Mouse (Mus musculus) embryonic facial prominence, embryonic 11.5 days (tissue): ENCODE results near the gene Snx22. TPM values are rescaled to one million over a fixed set of nuclear protein-coding genes. Genes with fewer than 3 reads are reported as not detected.
A peak's percentile ranks its signal among the peaks of the same experiment; 100 is the strongest.

ENCODE experiments used
- ATAC-seq: fragments of 200-750 bp; cut with Nextera tagmentation; replicated peaks from 2 replicates; pipeline ENCODE4 v1.8.0; 2017; ENCODE audit warnings: low read depth; ENCODE audit not compliant: insufficient number of reproducible peaks, low FRiP score, low TSS enrichment
- DNase-seq: peaks from one replicate; pipeline ENCODE4 v3.0.0-alpha.2; 2015; ENCODE audit warnings: low spot score
- H3K27ac ChIP-seq: fragments of 300-500 bp; sonication (generic); replicated peaks from 2 replicates; pipeline ENCODE4 v1.5.1; 2014; ENCODE audit warnings: mild to moderate bottlenecking, low read depth, low read length, control low read depth
- H3K27me3 ChIP-seq: fragments of 300-500 bp; sonication (generic); 2 replicates; pipeline ENCODE4 v1.6.1; 2014; ENCODE audit warnings: mild to moderate bottlenecking, low read length, moderate library complexity, mixed read lengths; ENCODE audit not compliant: control insufficient read depth, insufficient read depth
- H3K36me3 ChIP-seq: fragments of 300-500 bp; sonication (generic); replicated peaks from 2 replicates; pipeline ENCODE4 v1.6.1; 2014; ENCODE audit warnings: low read depth, mild to moderate bottlenecking, low read length, moderate library complexity, mixed read lengths; ENCODE audit not compliant: control insufficient read depth, insufficient read depth
- H3K4me1 ChIP-seq: fragments of 300-500 bp; sonication (generic); 2 replicates; pipeline ENCODE4 v1.6.1; 2014; ENCODE audit warnings: low read length, mixed read lengths; ENCODE audit not compliant: control insufficient read depth, insufficient read depth
- H3K4me2 ChIP-seq: fragments of 300-500 bp; sonication (generic); 2 replicates; pipeline ENCODE4 v1.6.1; 2014; ENCODE audit warnings: low read depth, mild to moderate bottlenecking, control low read depth, low read length, moderate library complexity
- H3K4me3 ChIP-seq: fragments of 300-500 bp; sonication (generic); 2 replicates; pipeline ENCODE4 v1.5.1; 2014; ENCODE audit warnings: low read depth, low read length, control low read depth
- H3K9ac ChIP-seq: fragments of 300-500 bp; sonication (generic); replicated peaks from 2 replicates; pipeline ENCODE4 v1.6.1; 2014; ENCODE audit warnings: mild to moderate bottlenecking, control low read depth, low read length
- H3K9me3 ChIP-seq: fragments of 300-500 bp; sonication (generic); replicated peaks from 2 replicates; pipeline ENCODE4 v1.6.1; 2016; ENCODE audit warnings: mild to moderate bottlenecking, low read length, inconsistent platforms, mixed read lengths; ENCODE audit not compliant: control insufficient read depth
- WGBS: fragments of 180-500 bp; shearing (Covaris S2); extraction: QIAGEN DNeasy Blood & Tissue Kit; methylation state at CpG from one replicate; pipeline ENCODE4 v1.1.7; 2014; 5-methylcytosine and 5-hydroxymethylcytosine counted together
- polyA plus RNA-seq: library from polyadenylated mRNA; unstranded; fragments of >200 nt; fragmentation: Nextera tagmentation; extraction: Ambion mirVana; gene quantifications from 2 replicates; pipeline ENCODE4 v1.2.1, GENCODE M21; 2014

Gene Snx22
- polyA plus RNA-seq, 1 experiment from 2014 or later = 4.7 TPM

GRCm38 (mm10) chr9:66081999-66082398 is 12.5 kb upstream of the Snx22 start:
- Histone ChIP-seq H3K27me3 (no peaks in the 10 kb centered on the region), H3K4me3 (no peak overlapping the region), H3K4me1 (peaks cover 5% of the 10 kb centered on the region), H3K4me2 (no peak overlapping the region), H3K36me3 (no peaks in the 10 kb centered on the region; the same call in 1 of the 2 replicates), H3K27ac (no peak overlapping the region), H3K9ac (no peak overlapping the region), H3K9me3 (no peaks in the 10 kb centered on the region)
- ATAC-seq (no peak), DNase-seq (no peak)
- 86% methylated on average over 4 of the region's 4 CpGs for WGBS

- Histone ChIP-seq H3K9ac (no peak overlapping the region), H3K4me1 (peaks cover 5% of the 10 kb centered on the region), H3K36me3 (no peaks in the 10 kb centered on the region), H3K4me2 (no peak overlapping the region), H3K4me3 (no peak overlapping the region), H3K9me3 (no peaks in the 10 kb centered on the region), H3K27ac (no peak overlapping the region), H3K27me3 (no peaks in the 10 kb centered on the region)
- ATAC-seq = no peak
- WGBS = 79% methylated on average over 3 of the region's 3 CpGs
- DNase-seq = no peak
Measured at GRCm38 (mm10) chr9:66080804-66081459, 11.4 kb upstream of the Snx22 start.

- Histone ChIP-seq H3K27me3 (no peaks in the 10 kb centered on the region), H3K9me3 (no peaks in the 10 kb centered on the region), H3K9ac (peak overlapping the region; percentile 18; the same call in 1 of the 2 replicates), H3K27ac (peak overlapping the region; percentile 59), H3K36me3 (no peaks in the 10 kb centered on the region), H3K4me3 (no peak overlapping the region), H3K4me2 (peak overlapping the region; percentile 16), H3K4me1 (peaks cover 5% of the 10 kb centered on the region)
- ATAC-seq (no peak), DNase-seq (peak; percentile 66)
- 3% methylated on average over 14 of the region's 14 CpGs for WGBS
Measured at GRCm38 (mm10) chr9:66078493-66078892, 9.0 kb upstream of the Snx22 start.

DNA sequence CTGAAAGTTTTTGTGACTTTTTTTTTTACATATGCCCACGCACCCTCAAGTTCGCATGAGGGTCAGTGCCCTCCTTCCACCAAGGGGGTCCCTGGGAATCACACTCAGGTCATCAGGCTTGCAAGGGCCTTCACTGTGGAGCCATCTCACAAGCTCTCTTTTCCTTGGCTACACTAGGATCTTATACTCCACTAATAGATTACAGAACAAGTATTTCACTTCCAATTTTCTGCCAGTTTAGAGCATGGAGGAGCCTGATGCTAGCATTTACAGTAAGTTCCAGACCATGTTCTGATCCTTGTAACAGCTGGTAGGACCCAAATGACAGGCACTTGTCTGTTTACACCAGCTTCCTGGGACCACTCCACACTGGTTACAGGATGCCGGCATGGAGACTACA is 8.6 kb upstream of the Snx22 start:
- DNase-seq = no peak
- peak overlapping the region; percentile 18; the same call in 1 of the 2 replicates for H3K9ac ChIP-seq
- no peaks in the 10 kb centered on the region for H3K36me3 ChIP-seq
- H3K27ac ChIP-seq = peak overlapping the region; percentile 59
- no peak overlapping the region for H3K4me3 ChIP-seq
- WGBS = 46% methylated on average over 3 of the region's 3 CpGs
- H3K9me3 ChIP-seq = no peaks in the 10 kb centered on the region
- peaks cover 5% of the 10 kb centered on the region for H3K4me1 ChIP-seq
- no peaks in the 10 kb centered on the region for H3K27me3 ChIP-seq
- ATAC-seq = no peak
- H3K4me2 ChIP-seq = peak overlapping the region; percentile 16; the same call in 1 of the 2 replicates

- 86% methylated on average over 7 of the region's 7 CpGs for WGBS
- no peak overlapping the region for H3K27ac ChIP-seq
- H3K4me2 ChIP-seq = no peak overlapping the region
- no peak overlapping the region for H3K4me3 ChIP-seq
- no peak overlapping the region for H3K9ac ChIP-seq
- DNase-seq (no peak), ATAC-seq (no peak)
- H3K36me3 ChIP-seq = no peaks in the 10 kb centered on the region
- peaks cover 10% of the 10 kb centered on the region for H3K27me3 ChIP-seq
- peaks cover 2% of the 10 kb centered on the region for H3K4me1 ChIP-seq
- no peaks in the 10 kb centered on the region for H3K9me3 ChIP-seq
Measured at GRCm38 (mm10) chr9:66072754-66073153, 3.2 kb upstream of the Snx22 start.

GRCm38 (mm10) chr9:66070151-66070550 is 632 bp upstream of the Snx22 start:
- no peak overlapping the region for H3K9ac ChIP-seq
- H3K4me3 ChIP-seq = no peak overlapping the region
- no peak overlapping the region for H3K27ac ChIP-seq
- 88% methylated on average over 5 of the region's 5 CpGs for WGBS
- peaks cover 13% of the 10 kb centered on the region for H3K27me3 ChIP-seq
- peaks cover 2% of the 10 kb centered on the region for H3K4me1 ChIP-seq
- peaks cover 4% of the 10 kb centered on the region; the same call in 1 of the 2 replicates for H3K36me3 ChIP-seq
- DNase-seq = no peak
- no peak for ATAC-seq
- H3K4me2 ChIP-seq = no peak overlapping the region
- H3K9me3 ChIP-seq = no peaks in the 10 kb centered on the region

- Histone ChIP-seq H3K9me3 (no peaks in the 10 kb centered on the region), H3K4me1 (peaks cover 2% of the 10 kb centered on the region), H3K36me3 (peaks cover 8% of the 10 kb centered on the region), H3K27ac (no peak overlapping the region), H3K9ac (peak overlapping the region; percentile 57), H3K4me2 (peak overlapping the region; percentile 91), H3K4me3 (peak overlapping the region; percentile 50), H3K27me3 (peaks cover 13% of the 10 kb centered on the region)
- WGBS = 1% methylated on average over 30 of the region's 30 CpGs
- no peak for ATAC-seq
- DNase-seq = peak; percentile 31
Measured at GRCm38 (mm10) chr9:66068971-66069391, 538 bp downstream of the Snx22 start.

DNA sequence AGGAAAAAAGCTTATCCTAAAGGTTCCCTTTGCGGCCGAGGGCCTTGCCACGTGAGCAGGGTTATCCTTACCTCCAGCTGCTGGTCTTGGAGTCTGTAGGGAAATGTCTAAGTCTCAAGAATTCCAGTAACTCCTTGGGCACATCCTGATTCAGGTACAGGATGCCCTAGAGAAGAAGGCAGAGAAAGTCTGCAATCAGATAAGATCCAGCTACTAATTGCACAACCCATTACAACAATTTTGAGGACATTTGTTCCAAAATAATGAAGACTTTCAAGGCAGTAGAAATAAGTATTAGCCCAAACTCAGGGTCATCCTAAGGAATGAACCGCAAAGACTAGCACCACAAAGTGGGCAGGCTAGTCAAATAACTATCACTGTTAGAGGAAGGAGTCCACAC is 1.5 kb downstream of the Snx22 start:
- no peak overlapping the region for H3K27ac ChIP-seq
- ATAC-seq (no peak), DNase-seq (no peak)
- H3K27me3 ChIP-seq = peaks cover 13% of the 10 kb centered on the region
- no peaks in the 10 kb centered on the region for H3K9me3 ChIP-seq
- H3K4me2 ChIP-seq = no peak overlapping the region
- peaks cover 14% of the 10 kb centered on the region for H3K36me3 ChIP-seq
- H3K9ac ChIP-seq = no peak overlapping the region
- H3K4me3 ChIP-seq = no peak overlapping the region
- H3K4me1 ChIP-seq = peaks cover 2% of the 10 kb centered on the region
- WGBS = 59% methylated on average over 4 of the region's 4 CpGs
